Mouse (Mus musculus) lung, postnatal 25 days (tissue): ENCODE data around the gene Siva1.

Experiments
- DNase-seq: peaks from one replicate; pipeline ENCODE4 v3.0.0; 2022; ENCODE audit warnings: low spot score

Gene Siva1

DNA sequence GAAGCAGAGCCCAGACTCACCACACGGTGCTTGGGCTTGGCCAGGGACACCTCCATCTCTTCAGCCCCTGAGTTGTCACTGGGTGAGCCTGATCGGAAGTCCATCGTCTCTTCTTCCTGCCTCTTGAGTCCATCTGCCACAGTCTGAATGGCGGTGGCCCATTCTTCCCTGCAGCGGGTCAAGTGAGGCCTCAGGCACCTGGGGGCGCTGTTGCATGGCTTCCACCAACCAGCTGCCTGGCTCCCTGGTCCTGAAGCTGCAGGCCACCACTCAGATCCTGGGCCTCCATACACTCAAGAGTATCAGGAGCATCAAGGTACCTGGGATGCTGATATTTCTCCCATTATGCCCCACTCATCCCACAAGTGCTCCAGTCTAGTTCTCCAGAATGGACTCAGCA lies 14.6 kb downstream of the Siva1 start:
- peak; percentile 72 for DNase-seq

DNA sequence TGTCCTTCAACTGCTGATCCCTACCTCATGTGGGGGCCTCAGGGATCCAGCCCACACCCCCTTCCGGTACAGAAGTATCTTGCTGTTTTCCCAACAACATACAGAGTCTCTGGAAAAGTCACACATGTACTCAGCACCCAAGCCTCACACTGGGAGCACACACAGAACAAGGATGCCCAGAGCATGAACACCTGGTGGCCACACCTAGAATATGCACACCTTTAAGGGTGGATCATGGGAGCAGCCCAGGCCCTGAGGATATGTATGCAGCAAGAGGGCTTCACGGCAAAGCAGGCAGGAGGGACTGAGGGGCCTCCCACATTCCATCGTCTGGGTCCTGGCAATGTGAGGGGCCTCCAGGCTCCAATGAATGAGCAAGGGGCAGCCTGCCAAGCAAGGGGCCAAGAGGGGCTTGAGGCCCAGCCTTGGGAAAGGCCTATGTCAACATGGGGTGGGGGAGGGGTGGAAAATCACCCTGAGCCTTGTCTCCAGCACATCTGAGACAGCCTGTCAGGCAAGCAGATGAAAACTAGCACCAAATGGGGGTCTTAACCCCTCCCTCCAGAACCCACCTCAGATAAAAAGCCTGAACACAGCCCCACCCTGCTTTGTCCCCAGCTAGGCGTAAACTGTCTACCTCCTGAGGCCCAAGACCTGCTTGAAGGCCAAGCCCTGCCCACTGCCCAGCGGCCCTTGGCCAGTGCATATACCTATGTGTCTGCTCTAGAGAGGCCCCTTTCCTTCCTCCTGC lies 16.3 kb downstream of the Siva1 start:
- no peak for DNase-seq

DNA sequence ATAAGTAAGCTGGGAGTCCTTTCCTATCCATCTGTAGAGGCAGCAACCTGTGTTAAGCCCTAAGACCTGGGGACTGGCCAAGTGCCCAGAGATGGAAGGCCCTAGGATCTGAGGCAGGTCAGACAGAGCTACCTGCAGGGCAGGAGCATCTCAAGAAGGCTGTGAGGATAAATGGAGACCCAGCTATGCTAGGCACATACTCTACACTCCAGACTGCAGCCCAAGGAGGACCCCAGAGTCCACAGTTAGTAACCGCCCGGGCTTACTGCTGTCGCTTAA lies 16.8 kb downstream of the Siva1 start:
- no peak for DNase-seq

DNA sequence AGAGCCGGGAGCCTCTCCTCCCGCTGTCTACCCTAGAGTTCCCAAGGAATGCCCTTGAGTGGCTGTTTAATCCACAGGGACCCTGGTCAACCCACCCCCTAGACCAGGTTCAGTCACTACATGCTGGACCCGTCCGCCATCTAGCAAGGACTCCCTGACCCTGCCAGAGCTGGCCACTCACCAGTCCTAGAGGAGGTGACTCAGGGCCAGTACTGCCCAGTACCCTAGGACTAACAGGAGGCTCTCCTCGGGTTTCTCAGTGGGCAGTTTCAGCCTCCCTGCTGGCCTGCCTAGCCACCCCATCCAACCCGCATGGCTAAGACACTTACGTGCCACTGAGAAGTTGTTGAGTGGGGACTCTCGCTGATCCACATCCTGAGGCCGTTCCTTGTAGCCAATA lies 17.4 kb downstream of the Siva1 start:
- no peak for DNase-seq

DNA sequence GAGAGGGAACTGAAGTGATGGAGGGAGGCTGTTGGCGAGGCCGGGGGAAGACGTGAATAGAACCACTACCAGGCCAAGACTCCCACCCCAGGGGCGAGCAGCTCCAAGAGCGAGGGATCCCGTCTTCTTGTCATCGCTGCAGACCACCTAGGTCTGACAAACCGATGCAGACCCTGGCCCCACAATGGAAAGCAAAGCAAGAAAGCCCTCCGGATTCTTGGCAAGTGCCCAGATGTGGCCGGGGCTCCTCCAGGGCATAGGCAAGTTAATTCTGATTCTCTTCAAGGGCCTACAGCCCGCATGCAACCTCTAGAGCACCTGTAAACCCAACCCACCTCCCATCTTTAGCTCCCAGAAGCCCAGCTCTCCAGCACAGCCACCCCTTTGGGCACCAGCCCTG lies 18.8 kb downstream of the Siva1 start:
- no peak for DNase-seq

GRCm38 (mm10) chr12:112663716-112664115 lies 19.2 kb downstream of the Siva1 start:
- DNase-seq = no peak

- DNase-seq = no peak
These were observed 19.6 kb downstream of the Siva1 start for GRCm38 (mm10) chr12:112664124-112664523.

DNA sequence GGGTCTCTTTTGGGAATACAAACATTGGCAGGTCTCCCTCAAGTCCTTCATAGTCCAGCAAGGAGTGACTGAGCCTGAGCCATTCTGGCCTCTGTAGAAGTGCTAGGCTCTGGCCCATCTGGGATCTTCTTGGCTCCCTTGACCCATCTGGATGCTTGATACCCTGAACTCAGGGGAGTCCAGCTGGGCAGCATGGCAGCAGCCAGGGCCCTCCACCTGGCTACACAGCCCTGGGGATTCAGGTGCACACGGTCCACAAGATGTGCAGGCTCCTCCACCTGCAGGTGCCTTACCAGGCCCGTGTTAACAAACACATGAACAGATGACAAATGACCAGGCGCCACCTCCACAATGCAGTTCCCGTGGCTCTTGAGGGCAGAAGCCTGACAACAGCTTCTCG lies 20.2 kb downstream of the Siva1 start:
- no peak for DNase-seq

DNA sequence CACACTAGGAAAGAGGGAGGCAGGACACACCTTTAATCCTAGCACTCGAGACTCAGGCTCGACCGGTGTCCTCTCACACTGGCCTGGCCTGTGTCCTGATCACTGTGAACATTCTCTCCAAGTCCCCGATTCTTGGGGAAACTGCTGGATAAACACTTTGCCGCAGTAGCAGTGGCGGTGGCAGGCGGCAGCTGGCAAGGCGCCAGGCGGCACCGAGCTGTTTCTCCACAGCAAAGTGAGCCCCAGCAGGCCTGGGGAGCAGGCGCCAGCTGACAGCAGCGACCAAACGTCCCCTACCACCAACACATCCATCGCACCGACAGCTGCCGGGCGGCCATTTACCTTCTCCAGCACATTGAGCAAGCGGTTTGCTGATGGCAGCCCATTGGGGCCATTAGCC lies 21.0 kb downstream of the Siva1 start:
- peak; percentile 75 for DNase-seq

- DNase-seq = no peak
These were observed 21.5 kb downstream of the Siva1 start for GRCm38 (mm10) chr12:112665881-112666544.

- DNase-seq = no peak
These were observed 23.3 kb downstream of the Siva1 start for GRCm38 (mm10) chr12:112667619-112668297.

DNA sequence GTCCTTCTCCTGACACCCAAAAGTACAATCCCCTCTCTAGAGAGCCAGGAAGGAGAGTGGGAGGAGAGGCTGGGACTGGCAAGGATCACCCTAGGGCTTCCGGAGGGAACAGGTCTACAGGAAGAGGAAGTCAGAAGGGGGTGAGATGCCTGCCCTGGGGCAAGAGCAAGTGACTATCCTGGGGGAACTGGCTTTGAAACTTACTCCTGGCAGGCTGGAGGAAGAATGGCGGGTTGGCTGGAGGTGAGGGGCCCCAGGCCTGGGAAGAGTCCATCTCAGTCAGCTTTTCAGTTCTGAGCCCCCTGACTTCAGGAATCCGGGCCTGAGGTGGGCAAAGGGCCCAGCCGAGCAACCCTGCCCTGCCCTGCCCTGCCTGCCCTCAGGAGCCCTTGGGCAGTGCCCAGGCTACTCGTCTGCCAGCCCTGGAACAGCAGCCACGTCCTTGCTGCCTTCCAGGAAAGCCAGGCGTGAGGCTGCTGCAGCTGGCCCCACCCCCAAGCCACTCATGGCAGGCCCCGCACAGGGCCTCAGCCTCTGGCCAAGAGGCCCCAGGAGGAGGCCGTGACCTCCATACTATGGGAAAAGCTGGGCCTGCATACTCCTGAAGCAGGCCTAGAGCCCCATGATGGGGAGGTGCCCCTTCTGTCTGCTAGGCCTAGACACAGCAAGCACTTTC lies 26.4 kb downstream of the Siva1 start:
- no peak for DNase-seq

DNA sequence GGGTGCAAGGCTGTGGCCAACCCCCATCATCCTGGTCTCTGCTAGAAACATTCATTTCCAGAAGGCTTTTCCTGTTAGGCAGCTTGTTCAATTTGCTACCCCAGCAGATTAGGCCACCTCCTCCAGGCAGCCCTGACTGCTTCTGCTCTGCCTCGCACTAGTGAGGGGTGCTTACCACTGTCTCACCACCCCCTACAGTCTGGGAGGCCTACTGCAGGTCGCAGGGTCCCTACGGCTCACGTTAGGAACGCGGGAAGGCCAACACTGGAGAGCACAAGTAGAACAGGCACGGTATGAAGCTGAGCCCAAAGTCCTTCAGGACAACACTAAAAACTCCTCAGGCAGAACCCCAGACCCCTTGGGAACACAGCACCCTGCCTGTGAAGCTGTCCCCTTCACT lies 27.4 kb downstream of the Siva1 start:
- no peak for DNase-seq

GRCm38 (mm10) chr12:112672744-112673575 lies 28.5 kb downstream of the Siva1 start:
- DNase-seq = no peak

- no peak for DNase-seq
These were observed 29.2 kb downstream of the Siva1 start for GRCm38 (mm10) chr12:112673576-112674091.

DNA sequence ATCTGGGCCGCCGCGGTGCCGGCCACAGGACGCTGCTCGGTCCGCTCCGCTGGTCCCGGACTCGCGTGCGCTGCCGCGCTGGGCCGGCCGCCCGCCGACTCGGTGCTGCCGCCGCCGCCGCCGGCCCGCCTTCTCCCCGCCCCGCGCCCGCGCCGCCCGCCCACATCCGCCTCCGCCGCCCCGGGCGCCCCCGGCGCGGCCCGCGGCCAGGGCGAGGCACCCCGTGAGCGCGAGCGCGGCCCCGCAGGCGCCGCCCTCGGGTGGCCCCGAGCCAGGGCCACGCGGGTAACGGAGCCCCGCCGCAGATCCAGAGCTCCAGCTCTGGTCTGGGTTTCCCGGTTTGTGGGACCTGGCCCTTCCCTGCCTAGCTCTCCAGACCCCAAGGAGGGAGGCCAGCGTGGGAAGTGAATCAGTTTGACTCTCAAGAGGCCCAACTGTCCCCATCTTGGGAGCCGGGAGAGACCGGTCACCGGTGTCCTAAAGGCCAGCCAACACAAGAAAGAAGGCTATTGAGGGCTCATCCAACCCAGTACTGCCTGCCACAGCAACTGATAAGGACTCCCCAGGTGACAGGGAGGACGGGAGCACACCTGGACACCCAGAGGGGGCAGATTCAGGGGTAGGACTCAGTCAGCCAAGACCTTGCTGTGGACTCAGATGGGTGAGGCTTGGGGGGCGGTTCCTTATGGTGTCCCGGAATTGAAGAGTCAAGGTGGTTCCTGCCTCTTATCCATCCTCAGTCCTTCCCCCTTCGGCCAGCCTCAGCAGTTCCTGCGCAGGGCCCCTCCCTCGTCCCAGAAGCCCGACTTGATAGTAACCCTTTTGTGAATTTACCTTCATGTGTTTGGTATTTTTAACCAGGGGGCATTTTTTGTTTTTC lies 29.9 kb downstream of the Siva1 start, which contains the start of gene Akt1:
Akt1 (minus strand) TSS at position 753 of the 880 bp plus-strand sequence.
- peak; percentile 55 for DNase-seq

- DNase-seq = peak; percentile 88
These were observed 31.0 kb downstream of the Siva1 start for GRCm38 (mm10) chr12:112675245-112676035.

DNA sequence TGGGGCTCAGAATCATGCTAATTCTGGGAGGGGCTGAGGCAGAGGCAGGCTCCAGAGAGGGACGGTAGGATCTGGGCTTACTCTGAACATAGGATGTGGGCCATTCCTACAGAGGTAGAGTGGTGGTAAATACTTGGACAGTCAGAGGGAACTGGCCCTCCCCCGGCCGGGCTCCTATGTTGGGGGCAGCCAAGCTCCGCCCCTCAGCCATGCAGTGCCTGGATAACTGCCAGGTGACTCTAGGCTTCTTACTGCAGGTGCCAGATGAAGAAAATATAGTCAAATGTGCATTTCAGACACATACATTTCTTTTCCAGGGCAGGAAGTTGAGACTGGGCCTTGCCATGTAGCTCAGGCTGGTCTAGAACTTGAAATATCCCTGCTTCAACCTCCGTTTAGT lies 32.6 kb downstream of the Siva1 start:
- DNase-seq = no peak

DNA sequence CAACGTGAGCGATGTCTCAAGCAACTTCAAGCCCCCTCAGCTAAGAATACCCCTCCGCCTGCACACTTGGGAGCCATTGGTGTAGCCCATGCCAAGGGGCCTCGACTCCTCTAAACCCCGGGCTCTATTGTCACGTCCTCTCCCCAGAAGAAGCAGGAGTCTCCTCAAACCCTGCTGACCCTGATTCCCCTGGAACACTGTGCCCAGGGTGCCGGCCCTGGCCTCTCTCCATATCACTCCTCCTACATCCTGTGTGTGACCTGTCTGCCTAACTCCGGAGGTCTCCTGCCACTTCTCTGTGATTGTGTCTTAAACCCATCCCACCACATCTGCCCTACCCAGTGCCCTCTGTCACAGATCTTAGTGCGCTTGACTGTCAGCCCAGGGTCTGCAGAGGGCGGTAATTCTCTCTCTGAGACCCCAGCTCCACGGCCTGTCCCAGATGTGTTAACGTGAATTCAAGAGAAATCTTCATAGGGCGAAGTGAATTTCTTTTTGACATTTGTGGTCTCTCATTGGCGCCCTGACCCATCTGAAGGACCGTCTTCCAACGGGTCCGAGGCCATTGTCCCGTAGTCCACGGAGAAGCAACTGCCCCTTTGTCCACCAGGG lies 33.6 kb downstream of the Siva1 start:
- DNase-seq = no peak
